Mouse (Mus musculus) lung, postnatal 0 days (tissue): ENCODE measurements at regions not wholly inside any gene's neighbourhood (a gene's known extent, or its start where the extent isn't known, plus 50 kb on each side); places are given as distances from the start of the nearest gene placed in this dataset.

Experiments
- CTCF ChIP-seq: IDR thresholded peaks from 2 replicates; pipeline ENCODE4 v1.5.1; 2016; ENCODE audit warnings: antibody characterized with exemption, mild to moderate bottlenecking
- EP300 ChIP-seq: IDR thresholded peaks from 2 replicates; pipeline ENCODE4 v1.6.1; 2016; ENCODE audit warnings: antibody characterized with exemption, mild to moderate bottlenecking, control low read depth

GRCm38 (mm10) chr8:117930687-117931086, 128.9 kb upstream of the Mphosph6 start:
- TF ChIP-seq CTCF = peak; percentile 82
- no peak for TF ChIP-seq EP300
